ENCODE assay signal across 19 mouse cellular contexts in genomic region chr4:102593631-102594030, GRCm38 (mm10).
A peak's percentile ranks its signal among the peaks of the same experiment; 100 is the strongest.
DNase-seq lines count a peak whose midpoint lies in the region; ATAC-seq and TF ChIP-seq lines count a peak whose summit lies in the region.
"Had no signal": no experiment of that assay in that cellular context is flagged by ENCODE, and none has a peak within 500 bp of the region (broad histone marks: within the 10 kb centered on the region; RNA-seq: fewer than 3 reads in every experiment).

No protein-coding gene starts in this region.

- no peak overlapping the region for H3K27ac ChIP-seq in hindbrain, embryonic 15.5 days (replicated peaks)
- H3K27ac ChIP-seq in hindbrain, embryonic 13.5 days = no peak overlapping the region
- peak overlapping the region; percentile 96 for H3K27ac ChIP-seq in layer of hippocampus, adult 2 months
- no peak overlapping the region for H3K27ac ChIP-seq in CH12.LX (ENCODE audit: insufficient read depth, low read depth)
- H3K27ac ChIP-seq in cortical plate, adult 2 months (ENCODE audit: insufficient read depth, low read length) = peak overlapping the region; percentile 72
- H3K27ac ChIP-seq: embryonic facial prominence, embryonic 12.5 days; forebrain, embryonic 13.5 days had no signal

- H3K9ac ChIP-seq in hindbrain, embryonic 15.5 days = no peak overlapping the region
- no peak overlapping the region for H3K9ac ChIP-seq in hindbrain, embryonic 13.5 days
- H3K9ac ChIP-seq in CH12.LX (ENCODE audit: insufficient read depth, low read depth) = no peak overlapping the region
- H3K9ac ChIP-seq: embryonic facial prominence, embryonic 12.5 days; forebrain, embryonic 13.5 days had no signal

- peak overlapping the region; percentile 36; the same call in 1 of the 2 replicates for H3K4me2 ChIP-seq in hindbrain, embryonic 15.5 days
- no peak overlapping the region for H3K4me2 ChIP-seq in hindbrain, embryonic 13.5 days
- no peak overlapping the region for H3K4me2 ChIP-seq in CH12.LX (ENCODE audit: insufficient read depth, low read depth, poor library complexity, severe bottlenecking)
- H3K4me2 ChIP-seq: embryonic facial prominence, embryonic 12.5 days; forebrain, embryonic 13.5 days had no signal

- no peak for TF ChIP-seq RAD21 in CH12.LX (IDR thresholded peaks at IDR 0.05; ENCODE audit: low read depth, low read length)

- no peak overlapping the region for H3K4me3 ChIP-seq in hindbrain, embryonic 15.5 days
- H3K4me3 ChIP-seq in hindbrain, embryonic 13.5 days = no peak overlapping the region
- H3K4me3 ChIP-seq in layer of hippocampus, adult 2 months = no peak overlapping the region
- no peak overlapping the region for H3K4me3 ChIP-seq in CH12.LX (replicated peaks in 1 of 3; ENCODE audit: low read depth in 2 of 3, low read length in 2 of 3, poor library complexity in 1 of 3)
- H3K4me3 ChIP-seq in cortical plate, adult 2 months (ENCODE audit: insufficient read depth, low read length) = peak overlapping the region; percentile 12; the same call in 1 of the 2 replicates
- H3K4me3 ChIP-seq: embryonic facial prominence, embryonic 12.5 days; erythroblast, embryonic 14.5 days; forebrain, embryonic 13.5 days; megakaryocyte, embryonic 14.5 days had no signal

- TF ChIP-seq CTCF in layer of hippocampus, adult 2 months (conservative IDR thresholded peaks at IDR 0.05) = no peak
- no peak for TF ChIP-seq CTCF in CH12.LX (conservative IDR thresholded peaks at IDR 0.05 in 1 of 2, IDR thresholded peaks at IDR 0.05 in 1 of 2; ENCODE audit: low read depth in 2 of 2, low read length in 2 of 2)
- no peak for TF ChIP-seq CTCF in cortical plate, adult 2 months (IDR thresholded peaks at IDR 0.05; ENCODE audit: extremely low read depth, insufficient read depth, low read length)

- H3K9me3 ChIP-seq in hindbrain, embryonic 15.5 days = no peaks in the 10 kb centered on the region
- no peaks in the 10 kb centered on the region for H3K9me3 ChIP-seq in hindbrain, embryonic 13.5 days
- no peaks in the 10 kb centered on the region for H3K9me3 ChIP-seq in CH12.LX (replicated peaks; ENCODE audit: low read length)
- H3K9me3 ChIP-seq: embryonic facial prominence, embryonic 12.5 days; forebrain, embryonic 13.5 days; megakaryocyte, embryonic 14.5 days had no signal

- dilution Hi-C loops in CH12.LX (cut with MboI; ENCODE audit: extremely low pct_ligation_motif_present, extremely low pct_unique_long_range_greater_than_20kb, low sequenced_read_pairs) = no loop called here

- TF ChIP-seq POLR2A in CH12.LX (IDR thresholded peaks at IDR 0.05; ENCODE audit: low read depth, low read length) = no peak
- TF ChIP-seq POLR2A in cortical plate, adult 2 months (IDR thresholded peaks at IDR 0.05; ENCODE audit: extremely low read depth, insufficient read depth, low read length) = no peak

- peaks cover 23% of the 10 kb centered on the region; the same call in 1 of the 2 replicates for H3K36me3 ChIP-seq in hindbrain, embryonic 15.5 days
- peaks cover 25% of the 10 kb centered on the region for H3K36me3 ChIP-seq in hindbrain, embryonic 13.5 days
- peaks cover 57 to 89% of the 10 kb centered on the region in 2 experiments for H3K36me3 ChIP-seq in CH12.LX (replicated peaks in 1 of 2; ENCODE audit: control insufficient read depth in 1 of 2, insufficient read depth in 1 of 2, low read length in 1 of 2)

- no peak for DNase-seq in layer of hippocampus, adult 2 months (ENCODE audit: low spot score in 2 of 2)
- DNase-seq in layer of hippocampus, adult 8-10 months (ENCODE audit: low spot score in 2 of 2) = no peak
- DNase-seq in CH12.LX (ENCODE audit: extremely low read depth) = no peak
- DNase-seq in urinary bladder, postnatal 14 days (ENCODE audit: low spot score) = no peak
- DNase-seq: B cell, adult 2 months; cerebellum, adult 9-11 months; gastrocnemius, postnatal 25 days; liver; lung, adult 18-20 months; lung, postnatal 14 days had no signal

- WGBS in hindbrain, embryonic 15.5 days = 70% methylated on average over 4 of the region's 4 CpGs
- WGBS in hindbrain, embryonic 13.5 days = 75% methylated on average over 4 of the region's 4 CpGs

- peaks cover 53% of the 10 kb centered on the region for H3K79me2 ChIP-seq in CH12.LX (replicated peaks; ENCODE audit: control insufficient read depth, extremely low read depth, insufficient read depth, poor library complexity, severe bottlenecking)

- in situ Hi-C loops in CH12.LX (cut with MboI; ENCODE audit: low pct_ligation_motif_present, low pct_unique_long_range_greater_than_20kb, low sequenced_read_pairs) = no loop called here

- H3K4me1 ChIP-seq in hindbrain, embryonic 15.5 days (replicated peaks) = peaks cover 49% of the 10 kb centered on the region
- peaks cover 39% of the 10 kb centered on the region for H3K4me1 ChIP-seq in hindbrain, embryonic 13.5 days (replicated peaks)
- peaks cover 12 to 45% of the 10 kb centered on the region in 2 experiments for H3K4me1 ChIP-seq in CH12.LX (ENCODE audit: control insufficient read depth in 1 of 2, insufficient read depth in 2 of 2)
- peaks cover 15% of the 10 kb centered on the region for H3K4me1 ChIP-seq in cortical plate, adult 2 months (ENCODE audit: control insufficient read depth, insufficient read depth, low read length)

- TF ChIP-seq EP300 in CH12.LX (IDR thresholded peaks at IDR 0.05; ENCODE audit: low read length) = no peak

- H3K27me3 ChIP-seq in hindbrain, embryonic 15.5 days = no peaks in the 10 kb centered on the region
- H3K27me3 ChIP-seq in hindbrain, embryonic 13.5 days = no peaks in the 10 kb centered on the region
- H3K27me3 ChIP-seq in CH12.LX (replicated peaks) = no peaks in the 10 kb centered on the region
- H3K27me3 ChIP-seq: embryonic facial prominence, embryonic 12.5 days; forebrain, embryonic 13.5 days; megakaryocyte, embryonic 14.5 days had no signal

- ATAC-seq in hindbrain, embryonic 15.5 days (ENCODE audit: low FRiP score, low read depth) = no peak
- no peak for ATAC-seq in hindbrain, embryonic 13.5 days (ENCODE audit: low FRiP score)
- no peak for ATAC-seq in CD4-positive, CD25-positive, alpha-beta regulatory T cell, adult 4 months
- ATAC-seq: forebrain, embryonic 13.5 days; inflammation-experienced regulatory T-cells, adult 6 months had no signal

TF ChIP-seq in CH12.LX, 34 proteins besides CTCF, POLR2A, EP300 and RAD21:
- TF ChIP-seq ZC3H11A (IDR thresholded peaks at IDR 0.05; ENCODE audit: low read depth, low read length) (no peak), ZNF384 (IDR thresholded peaks at IDR 0.05; ENCODE audit: low read depth, low read length) (peak; percentile 70), CHD1 (IDR thresholded peaks at IDR 0.05; ENCODE audit: low read depth, low read length) (no peak)

Comparison
In these comparisons a context has a peak if more than half of its experiments do, and no peak if none do; other contexts are left out.
1. H3K27ac ChIP-seq: peak in layer of hippocampus, adult 2 months (single experiment) and cortical plate, adult 2 months (single experiment); none in hindbrain, embryonic 15.5 days (single experiment), hindbrain, embryonic 13.5 days (single experiment) and CH12.LX (single experiment).